Mouse (Mus musculus): ENCODE data around the gene Kcnmb4. TPM values are rescaled to one million over a fixed set of nuclear protein-coding genes. Genes with fewer than 3 reads are reported as not detected.

The Kcnmb4 gene
- 1.8 and 2.7 TPM in 2 replicates for polyA plus RNA-seq (2014; fragmentation: Nextera tagmentation; extraction: Ambion mirVana)

- Histone ChIP-seq H3K9ac (ENCODE audit: low read depth, low read length) (peak within 1 kb of the TSS; percentile 52), H3K27ac (ENCODE audit: low read depth, low read length) (no peak within 1 kb of the TSS), H3K4me2 (peak within 1 kb of the TSS; percentile 95), H3K36me3 (ENCODE audit: control insufficient read depth, insufficient read depth, low read length) (no peaks in the 10 kb centered on the region), H3K4me1 (replicated peaks; ENCODE audit: control insufficient read depth, insufficient read depth, low read length) (peaks cover 5% of the 10 kb centered on the region; the same call in 1 of the 2 replicates), H3K4me3 (ENCODE audit: low read depth, low read length) (peak within 1 kb of the TSS; percentile 66), H3K27me3 (replicated peaks; ENCODE audit: control insufficient read depth, insufficient read depth, low read length) (peaks cover 51% of the 10 kb centered on the region), H3K9me3 (ENCODE audit: control insufficient read depth, low read length) (0 out of 2 replicates have a peak, but pooled peaks cover 3% of the 10 kb centered on the region)
- peak; percentile 37 for DNase-seq (ENCODE audit: low spot score)
- under 1% methylated on average over 68 of the region's 92 CpGs for WGBS
- ATAC-seq (replicated peaks; ENCODE audit: low FRiP score): peak; percentile 67
Observed at GRCm38 (mm10) chr10:116473759-116474549, at the start of gene Kcnmb4. Kcnmb4 (minus strand) TSS chr10:116473878.

GRCm38 (mm10) chr10:116519588-116519987, 45.9 kb upstream of the Kcnmb4 start:
- 85% methylated on average over 1 of the region's 1 CpGs for WGBS
- no peak overlapping the region for H3K9ac ChIP-seq (ENCODE audit: low read depth, low read length)
- no peaks in the 10 kb centered on the region for H3K27me3 ChIP-seq (replicated peaks; ENCODE audit: control insufficient read depth, insufficient read depth, low read length)
- no peak for ATAC-seq (replicated peaks; ENCODE audit: low FRiP score)
- H3K4me2 ChIP-seq: no peak overlapping the region
- no peak for DNase-seq (ENCODE audit: low spot score)
- H3K27ac ChIP-seq (ENCODE audit: low read depth, low read length): no peak overlapping the region
- H3K36me3 ChIP-seq (ENCODE audit: control insufficient read depth, insufficient read depth, low read length): no peaks in the 10 kb centered on the region
- no peaks in the 10 kb centered on the region for H3K4me1 ChIP-seq (replicated peaks; ENCODE audit: control insufficient read depth, insufficient read depth, low read length)
- no peaks in the 10 kb centered on the region for H3K9me3 ChIP-seq (ENCODE audit: control insufficient read depth, low read length)
- H3K4me3 ChIP-seq (ENCODE audit: low read depth, low read length): no peak overlapping the region

- 88% methylated on average over 6 of the region's 6 CpGs for WGBS
- no peak for DNase-seq (ENCODE audit: low spot score)
- H3K4me1 ChIP-seq (replicated peaks; ENCODE audit: control insufficient read depth, insufficient read depth, low read length): no peaks in the 10 kb centered on the region
Observed at GRCm38 (mm10) chr10:116515590-116515989, 41.9 kb upstream of the Kcnmb4 start.

GRCm38 (mm10) chr10:116515158-116515557, 41.5 kb upstream of the Kcnmb4 start:
- 94% methylated on average over 4 of the region's 4 CpGs for WGBS
- DNase-seq (ENCODE audit: low spot score) (no peak), ATAC-seq (replicated peaks; ENCODE audit: low FRiP score) (no peak)
- Histone ChIP-seq H3K36me3 (ENCODE audit: control insufficient read depth, insufficient read depth, low read length) (no peaks in the 10 kb centered on the region), H3K27ac (ENCODE audit: low read depth, low read length) (no peak overlapping the region), H3K9me3 (ENCODE audit: control insufficient read depth, low read length) (no peaks in the 10 kb centered on the region), H3K4me3 (ENCODE audit: low read depth, low read length) (no peak overlapping the region), H3K4me1 (replicated peaks; ENCODE audit: control insufficient read depth, insufficient read depth, low read length) (no peaks in the 10 kb centered on the region), H3K9ac (ENCODE audit: low read depth, low read length) (no peak overlapping the region), H3K27me3 (replicated peaks; ENCODE audit: control insufficient read depth, insufficient read depth, low read length) (no peaks in the 10 kb centered on the region), H3K4me2 (no peak overlapping the region)

More at GRCm38 (mm10) chr10:116515590-116515989, 41.9 kb upstream of the Kcnmb4 start:
- Histone ChIP-seq H3K9me3 (ENCODE audit: control insufficient read depth, low read length) (no peaks in the 10 kb centered on the region), H3K27me3 (replicated peaks; ENCODE audit: control insufficient read depth, insufficient read depth, low read length) (no peaks in the 10 kb centered on the region), H3K27ac (ENCODE audit: low read depth, low read length) (no peak overlapping the region), H3K9ac (ENCODE audit: low read depth, low read length) (no peak overlapping the region), H3K4me2 (no peak overlapping the region), H3K36me3 (ENCODE audit: control insufficient read depth, insufficient read depth, low read length) (no peaks in the 10 kb centered on the region), H3K4me3 (ENCODE audit: low read depth, low read length) (no peak overlapping the region)
- ATAC-seq (replicated peaks; ENCODE audit: low FRiP score): no peak

- no peaks in the 10 kb centered on the region for H3K9me3 ChIP-seq (ENCODE audit: control insufficient read depth, low read length)
- H3K4me2 ChIP-seq: no peak overlapping the region
- H3K4me1 ChIP-seq (replicated peaks; ENCODE audit: control insufficient read depth, insufficient read depth, low read length): no peaks in the 10 kb centered on the region
- no peak overlapping the region for H3K4me3 ChIP-seq (ENCODE audit: low read depth, low read length)
- no peaks in the 10 kb centered on the region for H3K27me3 ChIP-seq (replicated peaks; ENCODE audit: control insufficient read depth, insufficient read depth, low read length)
- ATAC-seq (replicated peaks; ENCODE audit: low FRiP score): no peak; the same call in 1 of the 2 replicates
- no peak overlapping the region for H3K9ac ChIP-seq (ENCODE audit: low read depth, low read length)
- no peak overlapping the region for H3K27ac ChIP-seq (ENCODE audit: low read depth, low read length)
- no peak for DNase-seq (ENCODE audit: low spot score)
- no peaks in the 10 kb centered on the region for H3K36me3 ChIP-seq (ENCODE audit: control insufficient read depth, insufficient read depth, low read length)
- 62% methylated on average over 7 of the region's 7 CpGs for whole genome bisulfite sequencing
Observed at GRCm38 (mm10) chr10:116513254-116513635, 39.6 kb upstream of the Kcnmb4 start.

GRCm38 (mm10) chr10:116512521-116513253, 39.0 kb upstream of the Kcnmb4 start:
- H3K4me1 ChIP-seq (replicated peaks; ENCODE audit: control insufficient read depth, insufficient read depth, low read length): no peaks in the 10 kb centered on the region
- no peaks in the 10 kb centered on the region for H3K9me3 ChIP-seq (ENCODE audit: control insufficient read depth, low read length)
- no peaks in the 10 kb centered on the region for H3K36me3 ChIP-seq (ENCODE audit: control insufficient read depth, insufficient read depth, low read length)
- DNase-seq (ENCODE audit: low spot score) (no peak), ATAC-seq (replicated peaks; ENCODE audit: low FRiP score) (no peak)
- H3K9ac ChIP-seq (ENCODE audit: low read depth, low read length): no peak overlapping the region
- no peak overlapping the region for H3K4me2 ChIP-seq
- H3K27me3 ChIP-seq (replicated peaks; ENCODE audit: control insufficient read depth, insufficient read depth, low read length): no peaks in the 10 kb centered on the region
- H3K4me3 ChIP-seq (ENCODE audit: low read depth, low read length): no peak overlapping the region
- H3K27ac ChIP-seq (ENCODE audit: low read depth, low read length): no peak overlapping the region
- WGBS: 86% methylated on average over 11 of the region's 11 CpGs

GRCm38 (mm10) chr10:116505303-116506014, 31.8 kb upstream of the Kcnmb4 start:
- DNase-seq (ENCODE audit: low spot score) (no peak), ATAC-seq (replicated peaks; ENCODE audit: low FRiP score) (no peak)
- Histone ChIP-seq H3K9ac (ENCODE audit: low read depth, low read length) (no peak overlapping the region), H3K27ac (ENCODE audit: low read depth, low read length) (no peak overlapping the region), H3K4me3 (ENCODE audit: low read depth, low read length) (no peak overlapping the region), H3K9me3 (ENCODE audit: control insufficient read depth, low read length) (no peaks in the 10 kb centered on the region), H3K4me1 (replicated peaks; ENCODE audit: control insufficient read depth, insufficient read depth, low read length) (no peaks in the 10 kb centered on the region), H3K27me3 (replicated peaks; ENCODE audit: control insufficient read depth, insufficient read depth, low read length) (no peaks in the 10 kb centered on the region), H3K36me3 (ENCODE audit: control insufficient read depth, insufficient read depth, low read length) (no peaks in the 10 kb centered on the region), H3K4me2 (no peak overlapping the region)
- WGBS: 83% methylated on average over 7 of the region's 7 CpGs

- H3K36me3 ChIP-seq (ENCODE audit: control insufficient read depth, insufficient read depth, low read length): peaks cover 17% of the 10 kb centered on the region
Observed at GRCm38 (mm10) chr10:116492768-116493167, 19.1 kb upstream of the Kcnmb4 start.

More at GRCm38 (mm10) chr10:116492768-116493167, 19.1 kb upstream of the Kcnmb4 start:
- no peaks in the 10 kb centered on the region for H3K9me3 ChIP-seq (ENCODE audit: control insufficient read depth, low read length)
- no peak overlapping the region for H3K9ac ChIP-seq (ENCODE audit: low read depth, low read length)
- DNase-seq (ENCODE audit: low spot score) (no peak), ATAC-seq (replicated peaks; ENCODE audit: low FRiP score) (no peak)
- 92% methylated on average over 3 of the region's 3 CpGs for WGBS
- no peaks in the 10 kb centered on the region for H3K27me3 ChIP-seq (replicated peaks; ENCODE audit: control insufficient read depth, insufficient read depth, low read length)
- no peak overlapping the region for H3K4me2 ChIP-seq
- no peak overlapping the region for H3K27ac ChIP-seq (ENCODE audit: low read depth, low read length)
- H3K4me3 ChIP-seq (ENCODE audit: low read depth, low read length): no peak overlapping the region
- no peaks in the 10 kb centered on the region for H3K4me1 ChIP-seq (replicated peaks; ENCODE audit: control insufficient read depth, insufficient read depth, low read length)

Data from liver, embryonic 11.5 days (tissue).